Mouse (Mus musculus): Measurements from ENCODE around the gene Rbak.
A peak's percentile ranks its signal among the peaks of the same experiment; 100 is the strongest.
"Not testable (repeated sequence)": the region's sequence is repeated elsewhere in the genome, so short reads cannot be mapped to it uniquely, and the experiment has no call there.

Rbak gene

GRCm38 (mm10) chr5:143135042-143135441 lies 45.5 kb downstream of the Rbak start:
- DNase-seq (ENCODE audit: low spot score in 2 of 2) = no peak

GRCm38 (mm10) chr5:143134216-143135010 lies 46.2 kb downstream of the Rbak start:
- DNase-seq (ENCODE audit: low spot score in 2 of 2) = not testable (repeated sequence)

- DNase-seq (ENCODE audit: low spot score in 2 of 2) = no peak
Observed at GRCm38 (mm10) chr5:143132935-143133514, 47.5 kb downstream of the Rbak start.

GRCm38 (mm10) chr5:143130342-143130741 lies 50.2 kb downstream of the Rbak start:
- no peak for DNase-seq (ENCODE audit: low spot score in 2 of 2)

- DNase-seq (ENCODE audit: low spot score in 2 of 2) = no peak
Observed at GRCm38 (mm10) chr5:143129101-143129500, 51.5 kb downstream of the Rbak start.

DNA sequence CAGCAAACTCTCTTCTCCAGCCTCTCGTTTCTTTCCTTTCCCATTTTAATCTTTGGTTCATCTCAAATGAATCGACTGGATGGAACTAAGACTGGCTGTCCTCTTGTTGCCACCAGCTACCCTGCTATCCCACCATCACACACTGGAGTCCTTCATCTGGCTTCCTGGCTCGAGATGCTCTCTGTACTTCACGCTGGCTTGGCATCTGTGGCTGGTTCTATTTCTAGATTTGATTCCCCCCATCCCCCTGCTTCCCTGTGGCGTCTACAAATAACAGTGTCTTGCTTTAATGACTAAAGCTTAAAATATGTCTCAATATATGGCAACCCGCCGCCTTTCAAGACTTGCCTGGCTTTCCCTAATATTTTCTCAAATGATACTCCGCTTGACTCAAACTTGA lies 52.7 kb downstream of the Rbak start:
- DNase-seq (ENCODE audit: low spot score in 2 of 2) = no peak

DNA sequence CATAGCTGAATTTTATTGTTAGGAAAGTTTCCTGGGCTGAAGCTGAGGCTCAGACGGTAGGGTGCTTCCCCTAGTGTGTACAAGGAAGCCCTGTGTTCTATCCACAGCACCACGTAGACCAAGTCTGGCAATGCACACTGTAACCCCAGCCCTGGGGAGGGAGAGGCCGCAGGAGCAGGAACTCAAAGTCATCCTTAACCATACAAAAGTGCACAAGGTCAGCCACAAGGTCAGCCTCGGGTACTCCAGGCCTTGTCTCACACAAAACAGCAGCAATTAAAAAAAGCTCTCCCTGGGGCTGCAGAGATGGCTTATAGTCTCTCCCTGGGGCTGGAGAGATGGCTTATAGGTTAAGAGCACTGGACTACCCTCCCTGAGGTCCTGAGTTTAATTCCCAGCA lies 53.7 kb downstream of the Rbak start:
- no peak for DNase-seq (ENCODE audit: low spot score in 2 of 2)

- DNase-seq (ENCODE audit: low spot score in 2 of 2) = no peak
Observed at GRCm38 (mm10) chr5:143126089-143126488, 54.5 kb downstream of the Rbak start.

DNA sequence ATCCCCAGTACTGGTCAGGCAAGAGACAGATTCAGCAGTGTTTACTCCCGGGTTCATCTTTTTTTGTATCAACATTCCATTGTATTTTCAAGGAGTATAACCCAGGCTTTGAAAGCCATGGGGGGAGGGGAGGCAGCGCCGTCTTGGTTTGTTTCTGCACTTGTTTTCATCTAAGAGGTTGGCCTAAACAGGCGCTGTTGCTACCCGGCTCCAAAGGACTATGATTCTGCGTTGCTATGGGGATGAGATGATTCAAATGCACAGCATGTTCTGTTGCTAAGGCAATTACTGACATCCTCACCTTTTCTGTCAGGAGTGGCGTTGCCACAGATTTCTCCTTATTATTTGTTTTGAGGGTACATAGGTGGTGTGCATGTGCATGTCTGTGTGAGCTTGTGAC lies 55.0 kb downstream of the Rbak start:
- DNase-seq (ENCODE audit: low spot score in 2 of 2) = peak; percentile 16 to 39

DNA sequence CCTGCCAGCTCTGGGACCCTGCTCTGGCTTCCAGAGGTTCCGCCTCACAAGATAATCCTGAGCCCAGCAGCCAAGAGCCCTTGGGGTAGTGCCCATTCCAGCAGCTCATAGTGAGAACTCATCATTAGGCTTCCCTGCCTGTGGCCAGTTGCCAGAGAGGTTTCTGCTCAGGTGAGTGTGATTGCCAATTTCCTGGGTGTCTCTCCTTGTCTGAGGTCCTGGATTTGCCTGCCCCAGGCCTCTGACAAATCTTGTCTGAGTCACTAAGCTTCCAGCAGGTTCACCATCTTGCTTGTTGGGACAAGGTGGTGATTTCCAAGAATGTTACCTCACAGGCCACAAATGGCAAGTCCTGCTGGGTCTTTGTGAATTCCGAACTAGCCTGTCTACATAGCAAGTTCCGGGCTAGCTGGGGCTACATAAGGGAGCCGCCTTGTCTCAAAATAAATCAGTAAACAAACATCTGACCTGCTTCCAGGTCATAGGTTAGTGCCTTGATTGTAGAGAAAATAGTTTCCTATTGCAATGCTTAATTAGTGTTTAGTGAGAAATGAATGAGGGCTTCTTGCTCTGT lies 55.7 kb downstream of the Rbak start:
- DNase-seq (ENCODE audit: low spot score in 2 of 2) = no peak

GRCm38 (mm10) chr5:143122673-143123072 lies 57.9 kb downstream of the Rbak start:
- DNase-seq (ENCODE audit: low spot score in 2 of 2) = no peak

All from right cerebral cortex, postnatal 36 days (tissue).